Mouse (Mus musculus) ES-Bruce4 (cell line): Measurements from ENCODE around the gene Nckipsd. TPM values are rescaled to one million over a fixed set of nuclear protein-coding genes. Genes with fewer than 3 reads are reported as not detected.

Experiments used
- H3K27ac ChIP-seq: 2 replicates; pipeline ENCODE4 v1.5.1; 2012; ENCODE audit warnings: low read length, inconsistent platforms; ENCODE audit not compliant: insufficient read depth
- H3K27me3 ChIP-seq: 2 replicates; pipeline ENCODE4 v1.6.1; 2012; ENCODE audit warnings: mild to moderate bottlenecking, low read length, inconsistent platforms; ENCODE audit not compliant: control insufficient read depth, poor library complexity, insufficient read depth, severe bottlenecking
- H3K36me3 ChIP-seq: 2 replicates; pipeline ENCODE4 v1.6.1; 2012; ENCODE audit warnings: inconsistent platforms, mild to moderate bottlenecking, low read length, moderate library complexity; ENCODE audit not compliant: control insufficient read depth, poor library complexity, insufficient read depth, severe bottlenecking
- H3K4me1 ChIP-seq: one replicate; pipeline ENCODE4 v1.8.1; 2011; ENCODE audit warnings: low read length; ENCODE audit not compliant: control insufficient read depth, insufficient read depth
- H3K4me3 ChIP-seq: 2 replicates; pipeline ENCODE4 v1.5.1; 2011; ENCODE audit warnings: low read depth, mild to moderate bottlenecking, low read length
- H3K9ac ChIP-seq: 2 replicates; pipeline ENCODE4 v1.6.1; 2012; ENCODE audit warnings: low read depth, mild to moderate bottlenecking, inconsistent platforms; ENCODE audit not compliant: poor library complexity, severe bottlenecking
- H3K9me3 ChIP-seq: replicated peaks from 2 replicates; pipeline ENCODE4 v1.6.1; 2012; ENCODE audit warnings: mild to moderate bottlenecking, low read length, inconsistent platforms; ENCODE audit not compliant: control insufficient read depth, poor library complexity, insufficient read depth, severe bottlenecking
- CTCF ChIP-seq: IDR thresholded peaks from one replicate; pipeline ENCODE4 v1.8.1; 2011; ENCODE audit warnings: low read depth, low read length
- EP300 ChIP-seq: IDR thresholded peaks from 2 replicates; pipeline ENCODE4 v1.6.1; 2011; ENCODE audit warnings: low read depth, low read length; ENCODE audit not compliant: insufficient read depth
- POLR2A ChIP-seq: IDR thresholded peaks from one replicate; pipeline ENCODE4 v1.8.1; 2011; ENCODE audit warnings: low read length; ENCODE audit not compliant: insufficient read depth
- polyA plus RNA-seq: library from polyadenylated mRNA; stranded (reverse); fragments of >200 nt; gene quantifications from 2 replicates; pipeline ENCODE4 v1.2.4, GENCODE M21; 2011; ENCODE audit warnings: low read depth; ENCODE audit not compliant: missing spikeins, insufficient read depth, insufficient read length

Gene Nckipsd
- polyA plus RNA-seq, 1 experiment = 10.3 TPM

GRCm38 (mm10) chr9:108806379-108806778, 1.8 kb upstream of the Nckipsd start:
- Histone ChIP-seq H3K4me3 (no peak overlapping the region), H3K27ac (no peak overlapping the region), H3K27me3 (no peaks in the 10 kb centered on the region), H3K9ac (no peak overlapping the region), H3K4me1 (peaks cover 2% of the 10 kb centered on the region), H3K36me3 (peaks cover 6% of the 10 kb centered on the region; the same call in 1 of the 2 replicates), H3K9me3 (no peaks in the 10 kb centered on the region)
- TF ChIP-seq CTCF (no peak), EP300 (no peak), POLR2A (no peak)

DNA sequence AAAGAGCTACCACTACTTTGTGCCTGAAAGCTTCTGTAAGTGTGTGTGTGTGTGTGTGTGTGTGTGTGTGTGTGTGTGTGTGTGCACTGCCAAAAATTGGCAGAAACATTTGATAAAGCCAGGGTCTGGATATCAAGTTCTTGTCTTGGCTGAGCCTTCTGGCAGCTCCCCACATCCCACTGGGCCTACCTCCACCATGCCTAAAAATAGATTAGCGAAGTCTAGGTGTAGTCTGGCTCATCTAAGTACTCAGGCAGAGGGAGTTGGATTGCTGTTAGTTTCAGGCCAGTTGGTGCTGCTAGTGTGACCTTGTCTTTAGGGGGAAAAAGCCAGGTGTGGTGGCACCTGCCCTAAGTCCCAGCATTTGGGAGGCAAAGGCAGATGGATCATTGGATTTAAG, 1.3 kb upstream of the Nckipsd start:
- no peak overlapping the region for H3K4me3 ChIP-seq
- no peak for TF ChIP-seq EP300
- TF ChIP-seq CTCF = no peak
- H3K36me3 ChIP-seq = peaks cover 5% of the 10 kb centered on the region; the same call in 1 of the 2 replicates
- peaks cover 2% of the 10 kb centered on the region for H3K4me1 ChIP-seq
- H3K9ac ChIP-seq = no peak overlapping the region
- H3K27ac ChIP-seq = no peak overlapping the region
- no peaks in the 10 kb centered on the region for H3K27me3 ChIP-seq
- H3K9me3 ChIP-seq = no peaks in the 10 kb centered on the region

DNA sequence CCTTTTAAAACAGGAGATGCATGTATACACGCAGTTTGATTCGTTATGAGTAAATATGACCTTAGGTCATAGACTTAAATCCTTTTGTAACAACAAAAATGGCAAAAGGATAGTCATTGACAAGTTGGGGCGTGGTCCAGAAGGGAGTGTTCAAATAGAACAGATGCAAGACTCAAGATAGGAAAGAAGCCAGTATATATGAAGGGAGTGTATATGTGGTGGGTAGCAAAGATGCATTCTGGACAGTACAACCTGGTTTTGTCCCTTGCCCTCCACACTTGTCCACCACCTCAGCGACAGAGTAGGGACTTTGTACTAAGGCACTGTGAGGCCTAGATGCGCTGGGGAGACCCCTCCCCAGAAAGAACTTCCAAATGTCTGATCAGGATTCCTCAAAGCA, 494 bp upstream of the Nckipsd start:
- Histone ChIP-seq H3K4me3 (no peak overlapping the region), H3K27ac (no peak overlapping the region), H3K9ac (no peak overlapping the region)

DNA sequence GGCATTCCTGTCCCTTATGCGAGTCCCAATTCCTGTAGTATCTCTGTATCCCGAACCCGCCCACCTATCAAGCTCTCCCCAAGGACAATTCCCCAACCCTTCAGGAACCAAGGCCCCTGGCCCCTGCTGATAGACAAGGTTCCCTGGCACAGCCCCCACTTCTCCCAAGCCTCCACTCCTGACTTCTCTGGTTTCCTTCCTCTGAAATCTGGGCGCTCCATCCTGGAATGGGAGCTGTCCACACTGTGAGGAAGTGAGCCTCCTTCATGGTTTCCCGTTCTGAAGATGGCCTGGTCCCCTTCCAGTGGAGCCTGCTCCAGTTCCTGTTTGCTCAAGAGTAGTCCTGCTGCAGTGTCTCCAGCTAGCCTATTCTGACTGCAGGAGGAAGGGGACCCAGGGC, 1.0 kb downstream of the Nckipsd start:
- Histone ChIP-seq H3K4me3 (peak overlapping the region; percentile 82; the same call in 1 of the 2 replicates), H3K9me3 (no peaks in the 10 kb centered on the region), H3K9ac (peak overlapping the region; percentile 60; the same call in 1 of the 2 replicates), H3K27me3 (no peaks in the 10 kb centered on the region), H3K27ac (no peak overlapping the region), H3K36me3 (peaks cover 4% of the 10 kb centered on the region; the same call in 1 of the 2 replicates), H3K4me1 (peaks cover 2% of the 10 kb centered on the region)
- no peak for TF ChIP-seq CTCF
- no peak for TF ChIP-seq EP300
- no peak for TF ChIP-seq POLR2A

More for the DNA sequence above, 494 bp upstream of the Nckipsd start:
- Histone ChIP-seq H3K9me3 (no peaks in the 10 kb centered on the region), H3K4me1 (peaks cover 2% of the 10 kb centered on the region), H3K27me3 (no peaks in the 10 kb centered on the region), H3K36me3 (peaks cover 5% of the 10 kb centered on the region; the same call in 1 of the 2 replicates)
- TF ChIP-seq POLR2A = no peak
- TF ChIP-seq CTCF = no peak
- no peak for TF ChIP-seq EP300

DNA sequence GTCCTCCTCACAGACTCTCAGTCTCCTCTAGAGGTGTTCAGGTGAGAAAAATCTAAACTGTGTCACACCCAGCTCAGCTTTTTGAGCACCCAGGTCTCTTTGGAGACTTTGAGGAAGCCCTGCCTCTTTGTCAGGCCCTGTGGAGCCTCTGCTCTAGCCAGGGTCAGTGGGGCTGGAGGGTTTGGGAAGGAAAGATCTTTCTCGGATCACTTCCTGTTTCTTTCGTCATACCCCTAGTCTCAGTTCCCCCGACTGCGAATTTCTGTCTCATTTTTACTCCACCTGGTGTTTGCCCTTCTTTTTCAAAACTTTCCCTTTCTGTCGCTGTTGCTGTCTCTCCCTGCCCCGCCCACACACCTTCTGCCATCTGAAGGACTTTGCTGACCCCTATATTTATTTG, 1.6 kb downstream of the Nckipsd start:
- Histone ChIP-seq H3K9me3 (no peaks in the 10 kb centered on the region), H3K4me3 (no peak overlapping the region), H3K27me3 (no peaks in the 10 kb centered on the region), H3K36me3 (peaks cover 6% of the 10 kb centered on the region; the same call in 1 of the 2 replicates), H3K9ac (no peak overlapping the region), H3K27ac (no peak overlapping the region), H3K4me1 (peaks cover 2% of the 10 kb centered on the region)
- TF ChIP-seq EP300 = no peak
- no peak for TF ChIP-seq POLR2A
- TF ChIP-seq CTCF = no peak

DNA sequence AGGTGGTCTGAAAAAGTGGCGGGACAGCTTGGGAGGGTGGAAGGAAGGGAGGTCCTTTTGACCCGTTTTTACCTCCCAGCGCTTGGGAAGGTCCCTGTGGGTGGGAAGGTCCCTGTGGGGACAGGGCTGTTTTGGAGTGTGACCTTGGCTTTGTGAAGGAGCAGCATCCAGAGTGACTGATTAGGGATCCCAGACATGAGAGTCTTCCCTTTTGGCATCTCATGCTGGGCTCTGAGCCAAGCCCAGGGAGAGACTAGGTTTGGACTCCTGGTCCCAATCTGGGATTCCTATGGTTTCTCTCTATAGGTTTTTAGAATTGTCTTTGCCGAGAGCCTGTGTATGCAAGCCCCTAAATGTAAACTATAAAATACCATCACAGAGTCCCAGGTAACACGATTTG, 2.3 kb downstream of the Nckipsd start:
- Histone ChIP-seq H3K9ac (no peak overlapping the region), H3K36me3 (peaks cover 6% of the 10 kb centered on the region; the same call in 1 of the 2 replicates), H3K27ac (no peak overlapping the region), H3K27me3 (no peaks in the 10 kb centered on the region), H3K9me3 (no peaks in the 10 kb centered on the region), H3K4me3 (no peak overlapping the region), H3K4me1 (peaks cover 2% of the 10 kb centered on the region)
- TF ChIP-seq CTCF (no peak), POLR2A (no peak), EP300 (no peak)
